Mouse (Mus musculus) MN1 (cell line): ENCODE measurements around the gene Slc18a3.

ENCODE experiments used
- DNase-seq: peaks from one replicate; pipeline ENCODE4 v3.0.0-alpha.2; 2016; ENCODE audit warnings: low spot score

Slc18a3 gene

DNA sequence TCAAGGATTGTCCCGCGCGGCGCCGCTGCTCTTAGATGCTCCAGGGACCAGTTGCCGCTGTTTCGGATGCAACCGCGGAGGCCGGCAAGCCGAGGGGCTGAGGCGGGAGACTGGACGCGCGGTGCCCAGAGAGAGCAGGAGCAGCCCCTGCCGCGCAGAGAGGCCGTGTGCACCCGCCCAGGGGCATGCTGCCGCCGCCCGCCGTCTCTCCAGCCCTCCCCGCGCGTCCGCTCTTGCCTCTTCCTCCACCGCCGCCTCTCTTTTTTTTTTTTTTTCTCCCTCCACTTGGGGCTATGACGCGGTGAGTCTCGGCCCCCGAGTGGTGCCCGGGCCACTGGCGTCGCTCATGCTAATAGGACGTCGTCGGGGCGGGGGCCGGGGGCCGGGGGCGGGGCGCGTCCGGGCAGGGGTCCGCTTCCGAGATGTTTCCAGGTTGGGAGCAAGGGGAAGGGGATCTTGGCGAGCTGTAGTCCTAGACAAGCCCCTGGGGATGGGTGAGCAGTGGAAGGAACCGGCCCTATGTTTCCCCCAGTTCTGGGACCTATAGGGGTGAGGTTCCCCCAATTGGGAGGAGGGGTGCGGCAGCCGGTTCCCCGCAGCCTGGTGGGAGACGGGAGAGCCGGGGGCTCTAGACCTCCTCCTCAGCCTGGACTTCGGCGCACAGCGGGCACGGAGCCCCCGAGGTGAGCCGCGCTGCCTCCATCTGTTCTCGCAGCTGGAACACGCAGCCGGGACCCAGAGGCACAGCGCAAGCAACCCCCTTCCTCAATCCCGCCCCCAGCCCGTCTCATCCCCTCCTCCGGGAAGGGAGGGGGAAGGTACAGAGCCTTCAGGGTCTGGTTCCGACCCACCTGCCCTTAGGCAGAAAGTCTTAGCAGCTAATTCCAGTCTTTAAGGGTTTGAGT, at the start of gene Slc18a3:
Gene Slc18a3 (minus strand): TSS at position 250 of the 905 bp plus-strand sequence.
- peak; percentile 76 for DNase-seq

DNA sequence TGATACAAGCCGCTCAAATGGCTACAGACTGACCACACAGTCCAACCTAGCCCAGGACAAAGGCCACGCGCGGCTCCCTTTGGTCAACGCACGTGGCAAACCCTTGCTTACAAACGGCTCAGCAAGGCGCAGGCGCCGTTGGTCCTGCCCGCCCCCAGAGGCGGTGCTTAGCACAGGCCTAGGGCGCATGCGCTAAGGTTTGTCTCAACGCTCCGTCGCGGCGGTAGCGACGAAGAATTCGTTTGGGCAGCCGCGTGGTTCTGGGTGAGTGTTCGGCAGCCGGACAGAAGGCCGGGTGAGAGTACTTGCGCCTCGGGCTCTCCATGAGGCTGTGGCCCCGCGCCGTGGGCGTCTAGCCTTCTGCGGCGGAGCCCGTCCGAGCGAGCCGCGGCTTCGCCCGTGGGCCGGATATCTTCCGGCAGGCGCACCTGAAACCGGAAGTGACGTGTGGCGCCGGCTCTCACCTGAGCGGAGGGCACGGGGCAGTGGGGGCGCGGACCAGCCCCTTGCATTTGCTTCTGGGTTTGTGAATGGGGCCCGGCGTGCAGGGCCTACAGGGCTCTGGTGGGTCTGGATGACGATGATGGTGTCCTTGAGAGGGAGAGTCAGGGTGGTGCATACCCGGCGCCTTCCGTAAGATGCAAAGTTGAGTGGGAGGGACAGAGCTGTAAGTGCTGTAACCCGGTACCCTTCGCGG, 48.8 kb upstream of the Slc18a3 start, which contains the start of gene Ercc6:
Gene Ercc6 (plus strand): TSS at position 186 of the 697 bp plus-strand sequence.
- DNase-seq = peak; percentile 96

DNA sequence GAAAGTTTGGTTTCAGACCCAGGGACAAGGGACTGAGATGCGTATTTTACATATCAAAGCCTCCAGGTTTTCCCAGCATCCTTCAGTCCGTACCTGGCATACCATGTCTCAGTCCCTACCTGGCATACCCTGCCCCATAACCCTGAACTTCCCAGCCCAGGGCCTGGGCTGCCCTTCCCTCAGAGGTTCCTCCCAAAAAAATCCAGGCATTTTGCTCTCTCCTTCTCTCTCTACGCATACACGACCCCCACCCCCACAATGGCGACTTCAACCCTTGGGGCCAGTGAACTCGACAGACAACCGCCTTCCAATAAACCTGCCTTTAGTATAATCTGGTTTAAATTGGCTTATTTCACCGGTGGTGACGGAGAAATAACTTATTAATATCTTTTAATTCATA, 48.3 kb upstream of the Slc18a3 start:
- DNase-seq = no peak

DNA sequence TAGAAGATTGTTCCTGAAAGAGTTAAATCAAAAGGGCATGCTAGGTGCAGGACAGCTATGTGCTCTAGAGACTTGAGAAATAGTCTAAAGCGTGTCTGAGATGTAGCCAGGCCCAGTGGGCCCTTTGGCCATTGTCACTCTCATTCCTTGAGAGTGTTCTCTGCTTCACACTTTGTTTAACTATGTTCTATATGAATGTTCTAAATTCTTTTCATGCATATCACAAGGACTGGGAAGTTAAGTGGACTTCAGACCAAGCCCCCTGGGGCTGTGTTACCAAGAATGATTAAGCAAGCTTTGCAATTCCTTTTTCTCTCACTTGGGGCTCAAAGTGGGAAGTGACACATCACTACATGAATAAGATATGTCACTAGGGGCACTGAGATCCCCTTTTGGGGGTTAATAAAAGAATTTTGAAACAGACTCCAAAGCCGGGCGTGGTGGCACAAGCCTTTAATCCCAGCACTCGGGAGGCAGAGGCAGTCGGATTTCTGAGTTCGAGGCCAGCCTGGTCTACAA, 44.9 kb upstream of the Slc18a3 start:
- DNase-seq = no peak

DNA sequence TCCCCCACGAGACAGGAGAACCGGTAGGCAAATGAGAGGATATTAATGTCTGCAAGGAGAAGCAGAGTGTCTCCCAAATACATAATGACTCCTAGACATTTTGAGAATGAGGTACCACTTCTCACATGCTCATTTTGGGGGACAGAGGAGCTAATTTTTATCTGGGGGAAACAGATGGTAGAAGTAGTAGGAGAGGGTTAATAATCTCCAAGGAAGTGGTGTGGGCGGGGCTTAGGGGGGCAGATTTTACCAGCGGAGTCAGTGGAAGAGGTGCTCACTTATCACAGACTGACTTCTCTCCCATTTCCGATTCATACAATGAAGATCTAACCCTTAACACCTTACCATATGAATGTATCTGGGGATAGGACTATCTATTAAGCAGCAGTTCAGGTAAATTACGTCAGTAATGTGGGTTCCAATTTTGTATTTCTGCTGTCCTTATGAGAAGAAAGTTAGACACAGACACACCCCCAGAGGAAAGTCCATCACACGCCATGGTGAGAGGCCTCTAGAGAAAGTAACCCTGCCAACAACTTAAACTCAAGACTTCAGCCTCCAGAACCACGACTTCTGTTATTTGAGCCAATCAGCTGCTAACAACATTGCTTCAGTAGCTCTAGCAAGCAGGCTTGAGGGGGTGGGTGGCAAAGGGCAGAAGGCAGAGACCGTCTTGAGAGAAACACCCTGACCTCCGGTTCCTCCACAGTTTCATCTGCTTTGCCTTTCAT, 43.6 kb upstream of the Slc18a3 start:
- DNase-seq = no peak

DNA sequence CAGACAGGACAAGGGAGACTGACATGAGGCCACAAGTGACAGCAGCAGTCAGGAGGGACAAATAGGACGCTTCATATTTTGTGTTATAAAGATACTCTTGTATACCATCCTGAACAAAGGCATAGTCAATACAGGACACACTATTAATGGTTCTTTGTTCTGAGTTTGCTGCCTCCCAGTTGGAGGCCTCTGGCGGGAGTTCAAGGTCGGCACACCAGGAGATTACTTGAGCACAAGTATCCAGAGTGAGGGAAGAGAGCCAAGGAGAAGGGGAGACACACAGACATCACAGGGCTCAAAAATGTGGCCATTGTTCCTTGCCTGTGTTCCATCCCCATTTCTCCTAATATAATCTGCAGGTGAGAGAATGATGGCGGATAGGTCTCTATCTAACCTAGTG, 42.6 kb upstream of the Slc18a3 start:
- no peak for DNase-seq

- DNase-seq = no peak
Observed at GRCm38 (mm10) chr14:32506329-32506728, 41.7 kb upstream of the Slc18a3 start.

GRCm38 (mm10) chr14:32503897-32504296, 39.2 kb upstream of the Slc18a3 start:
- DNase-seq = no peak

DNA sequence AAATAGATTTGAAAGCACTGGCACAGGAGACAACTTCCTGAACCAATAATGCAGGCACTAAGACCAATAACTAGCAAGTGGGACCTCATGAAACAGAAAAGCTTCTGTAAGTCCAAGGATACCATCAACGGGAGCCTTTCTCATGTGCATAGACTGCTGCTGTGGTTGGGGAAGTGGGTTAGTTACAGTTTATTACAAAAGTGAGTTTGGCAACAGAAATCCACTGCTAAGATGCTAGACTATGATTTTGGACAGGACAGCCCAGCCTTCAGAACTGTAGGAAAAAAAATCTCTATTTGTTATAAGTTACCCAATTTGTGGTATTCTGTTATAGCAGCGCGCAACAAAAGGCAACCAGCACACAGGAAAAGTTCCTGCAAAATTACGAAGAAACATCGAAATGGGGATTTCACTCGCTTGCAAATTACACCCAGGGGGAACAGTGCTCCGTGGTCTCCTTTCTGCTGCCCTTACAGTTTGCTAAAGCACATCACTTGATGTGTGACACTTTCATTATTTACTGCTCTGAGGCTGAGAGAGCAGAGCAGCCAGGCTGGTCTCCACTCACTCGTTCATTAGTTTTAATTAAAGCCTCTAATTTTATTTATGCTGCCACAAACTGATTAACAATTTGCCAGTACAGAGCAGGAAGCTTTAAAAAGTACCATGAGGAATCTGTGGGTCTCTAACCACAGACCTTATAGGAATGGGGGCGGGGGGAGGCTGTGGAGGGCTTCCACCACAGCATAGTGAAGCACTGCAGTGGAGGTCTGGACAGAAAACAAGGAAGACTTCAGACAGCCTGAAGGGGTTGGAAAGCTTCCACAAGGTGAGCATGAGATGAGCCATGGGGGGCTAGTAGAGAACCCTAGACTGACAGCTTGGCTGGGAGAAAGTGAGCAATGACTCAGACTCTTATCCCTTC, 38.4 kb upstream of the Slc18a3 start:
- DNase-seq = no peak

GRCm38 (mm10) chr14:32501303-32501702, 36.7 kb upstream of the Slc18a3 start:
- no peak for DNase-seq

GRCm38 (mm10) chr14:32496115-32496850, 31.6 kb upstream of the Slc18a3 start:
- peak; percentile 58 for DNase-seq

GRCm38 (mm10) chr14:32492521-32492920, 27.9 kb upstream of the Slc18a3 start:
- DNase-seq = peak; percentile 76

DNA sequence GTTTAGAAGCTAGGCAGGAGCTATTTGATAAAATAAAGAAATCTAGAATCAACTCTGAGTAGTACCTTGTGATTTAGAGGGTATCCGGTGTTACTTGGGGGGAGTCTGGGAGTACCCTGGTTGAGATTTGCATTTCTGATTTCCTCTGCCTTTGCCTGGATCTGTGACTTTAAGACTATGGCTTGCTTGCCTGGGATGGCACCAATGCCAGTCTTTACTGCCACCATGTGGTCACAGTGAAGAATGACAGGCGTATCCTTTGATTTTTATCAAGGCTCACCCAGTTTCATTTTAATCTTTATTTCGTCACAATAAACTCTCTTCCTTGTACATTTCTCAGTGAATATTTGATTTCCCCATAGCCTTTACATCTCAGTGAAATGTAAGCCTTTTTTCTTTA, 17.4 kb upstream of the Slc18a3 start:
- peak; percentile 74 for DNase-seq

DNA sequence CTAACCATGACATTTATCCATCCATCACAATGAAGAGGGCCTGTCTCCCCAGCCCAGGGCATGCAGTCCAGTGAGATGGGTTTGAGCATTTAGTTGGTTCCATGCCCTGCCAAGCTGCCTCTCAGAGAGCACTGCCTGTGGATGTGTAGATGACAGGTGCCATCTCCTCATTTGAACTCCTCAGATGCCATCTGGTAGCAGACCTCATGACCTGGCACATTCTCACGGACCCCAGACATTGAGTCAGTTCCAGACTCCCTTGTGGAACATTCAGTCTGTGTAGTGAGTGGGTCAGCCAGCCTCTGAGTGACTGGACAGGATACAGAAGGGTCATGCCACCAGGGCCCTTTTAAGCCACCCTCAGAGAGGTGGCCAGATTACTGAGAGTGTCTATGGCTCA, 12.9 kb upstream of the Slc18a3 start:
- no peak for DNase-seq

GRCm38 (mm10) chr14:32476559-32476958, 11.9 kb upstream of the Slc18a3 start:
- no peak for DNase-seq

DNA sequence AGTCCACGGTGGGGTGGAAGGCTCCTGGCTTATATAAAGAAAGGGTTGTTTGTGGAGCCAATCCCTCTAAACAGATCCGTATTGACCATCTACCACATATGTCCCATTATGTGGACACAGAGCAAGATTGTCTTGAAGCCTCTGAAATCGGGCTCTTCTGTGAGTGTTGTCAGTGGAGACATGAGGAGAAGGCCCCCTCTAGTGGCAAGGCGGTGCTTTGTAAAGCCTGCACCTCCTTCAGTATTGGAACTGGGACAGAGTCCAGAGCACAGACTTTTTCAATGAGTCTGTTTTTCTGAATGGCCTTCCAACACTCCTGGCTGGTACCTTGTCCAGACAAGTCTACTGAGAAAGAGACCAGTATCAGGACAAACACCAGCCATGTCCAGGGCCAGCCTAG, 8.3 kb upstream of the Slc18a3 start:
- peak; percentile 86 for DNase-seq

DNA sequence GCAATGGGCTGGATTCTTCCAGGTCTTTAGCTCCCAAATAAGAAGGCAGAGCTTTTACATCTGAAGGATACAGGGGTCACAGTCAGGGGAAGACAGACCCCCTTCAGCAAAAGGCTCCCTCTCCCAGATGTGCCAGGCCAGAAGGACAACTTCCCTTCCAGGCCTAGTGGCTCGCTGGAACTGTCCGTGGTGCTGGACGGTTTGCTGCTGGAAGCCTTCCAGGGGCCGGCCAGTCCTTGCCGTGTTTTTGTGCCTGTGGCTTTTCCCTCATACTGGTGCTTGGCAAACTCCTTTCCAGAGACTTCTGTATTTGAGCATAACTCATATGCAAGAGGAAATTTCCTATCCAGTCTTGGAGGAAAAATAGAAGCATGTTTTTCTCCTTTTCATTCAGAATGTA, 3.0 kb upstream of the Slc18a3 start:
- peak; percentile 53 for DNase-seq

- DNase-seq = no peak
Observed at GRCm38 (mm10) chr14:32465889-32466288, 1.2 kb upstream of the Slc18a3 start, which contains the start of gene Chat. Chat (minus strand) TSS chr14:32465989.

GRCm38 (mm10) chr14:32465506-32465870, 838 bp upstream of the Slc18a3 start:
- DNase-seq = peak; percentile 38
